Mouse (Mus musculus) hindlimb bud, embryonic 11.5 days (tissue): ENCODE results near the gene Zfp599.

ENCODE experiments used
- DNase-seq: peaks from one replicate; pipeline ENCODE4 v3.0.0-alpha.2; 2012; ENCODE audit warnings: low read depth, low spot score; ENCODE audit errors: extremely low spot score

The Zfp599 gene

DNA sequence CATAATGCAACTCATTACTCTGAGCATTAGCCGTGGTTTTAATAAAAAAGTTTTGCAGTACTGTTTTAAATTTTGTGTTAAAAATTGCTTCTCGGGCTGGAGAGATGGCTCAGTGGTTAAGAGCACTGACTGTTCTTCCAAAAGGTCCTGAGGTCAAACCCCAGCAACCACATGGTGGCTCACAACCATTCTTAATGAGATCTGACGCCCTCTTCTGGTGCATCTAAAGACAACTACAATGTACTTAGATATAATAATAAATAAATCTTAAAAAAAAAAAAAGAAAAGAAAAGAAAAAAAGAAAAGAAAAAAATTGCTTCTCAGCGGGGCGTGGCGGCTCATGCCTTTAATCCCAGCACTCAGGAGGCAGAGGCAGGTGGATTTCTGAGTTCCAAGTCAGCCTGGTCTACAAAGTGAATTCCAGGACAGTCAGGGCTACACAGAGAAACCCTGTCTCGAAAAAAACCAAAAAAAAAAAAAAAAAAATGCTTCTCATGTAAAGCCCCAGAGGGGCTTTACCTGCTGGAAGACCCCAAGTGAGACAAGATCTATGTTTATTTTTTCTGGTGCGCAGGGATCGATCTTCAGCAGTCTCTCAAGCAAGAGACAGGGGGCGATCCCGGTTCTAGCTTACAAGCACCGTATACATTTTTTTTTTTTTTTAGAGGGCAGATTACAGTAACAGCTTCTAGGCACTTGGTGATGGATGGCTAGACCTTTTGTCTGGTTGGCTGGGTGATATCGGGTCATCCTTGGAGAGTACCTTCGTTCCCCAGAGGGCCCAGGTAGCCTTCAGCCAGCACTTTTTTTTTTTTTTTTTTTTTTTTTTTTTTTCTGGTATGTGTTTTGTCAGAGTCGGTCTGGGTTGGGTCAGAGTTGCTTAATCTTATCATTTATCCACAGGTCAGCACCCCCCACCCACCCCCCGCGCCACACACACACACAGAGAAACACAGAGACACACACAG, 34.9 kb downstream of the Zfp599 start:
- peak; percentile 24 for DNase-seq

DNA sequence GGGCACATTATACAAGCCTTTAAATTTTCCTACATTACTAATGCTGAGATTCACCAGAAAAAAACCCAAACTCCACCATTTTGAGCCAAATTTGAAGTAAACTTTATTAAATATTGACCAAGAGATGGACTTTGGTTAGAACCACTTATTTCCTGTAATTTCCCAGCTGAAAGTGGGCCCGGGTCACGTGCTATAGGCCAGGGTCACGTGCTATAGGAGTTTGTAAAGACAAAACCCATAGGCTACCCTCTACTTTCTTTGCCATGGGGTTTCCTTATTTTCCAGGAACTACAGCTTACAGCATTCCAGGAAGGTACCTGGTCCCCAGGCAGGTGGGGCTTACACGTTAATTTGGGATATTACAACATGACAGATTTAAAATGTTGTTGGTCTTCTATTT, 35.6 kb downstream of the Zfp599 start:
- no peak for DNase-seq

DNA sequence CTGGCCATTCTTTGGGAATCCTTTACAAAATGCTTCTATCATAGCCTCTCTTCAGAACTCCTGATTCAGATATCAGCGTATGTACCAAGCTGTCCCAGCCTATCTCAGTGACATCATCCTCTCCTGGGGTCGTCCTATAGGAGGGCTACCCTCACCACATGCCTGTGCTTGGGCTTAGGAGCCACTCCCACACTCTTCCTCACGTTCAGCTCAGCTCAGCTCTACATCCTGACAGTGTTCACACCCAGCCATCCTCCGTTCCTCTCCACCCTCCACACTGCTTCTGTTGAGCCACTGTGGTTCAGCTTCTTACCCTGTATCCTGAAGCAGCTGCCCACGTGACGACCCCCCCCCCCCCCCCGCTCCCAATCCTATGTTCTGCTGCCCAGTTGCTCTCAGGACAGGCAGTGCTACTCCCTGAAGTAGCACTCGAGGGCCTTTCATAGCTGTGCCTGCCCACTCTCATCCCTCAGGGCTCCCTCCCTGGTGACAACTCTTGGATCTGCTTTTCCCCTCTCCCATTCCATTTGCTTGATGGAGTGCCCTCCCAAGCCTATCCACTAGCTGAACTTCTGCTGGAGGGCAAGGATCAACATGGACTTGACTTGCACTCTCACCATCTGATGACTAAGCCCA, 41.7 kb downstream of the Zfp599 start:
- no peak for DNase-seq

GRCm38 (mm10) chr9:22216705-22217104, 43.0 kb downstream of the Zfp599 start:
- no peak for DNase-seq

GRCm38 (mm10) chr9:22214549-22214948, 45.1 kb downstream of the Zfp599 start:
- DNase-seq, result no peak

DNA sequence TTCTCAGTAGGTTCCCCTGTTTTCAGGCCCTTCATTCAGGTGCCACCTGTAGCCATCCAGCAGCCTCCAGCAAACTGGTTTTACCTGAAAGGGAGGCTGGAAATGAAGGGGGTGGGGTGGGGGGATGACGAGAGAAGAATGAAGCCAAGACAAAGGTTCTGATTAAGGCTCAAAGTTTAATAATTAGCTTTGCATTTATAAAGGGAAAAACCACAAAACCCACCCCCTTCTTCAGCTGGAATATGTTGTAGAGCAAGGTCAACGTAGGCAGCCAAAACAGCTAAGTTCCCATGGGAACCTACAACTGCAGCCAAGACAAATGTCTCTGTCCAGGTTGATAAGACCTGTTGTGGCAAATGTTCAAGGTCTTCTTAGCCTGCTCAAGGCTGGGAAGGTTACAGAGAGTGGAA, 45.9 kb downstream of the Zfp599 start:
- DNase-seq, result no peak
